In genomic region chr6:145450628-145451403, GRCm38 (mm10) we compare ENCODE assay signal across 10 mouse cellular contexts.
DNase-seq lines count a peak whose midpoint lies in the region; ATAC-seq and TF ChIP-seq lines count a peak whose summit lies in the region.
"Had no signal": no experiment of that assay in that cellular context is flagged by ENCODE, and none has a peak within 500 bp of the region (broad histone marks: within the 10 kb centered on the region; RNA-seq: fewer than 3 reads in every experiment).

No protein-coding gene starts in this region.

- H3K4me3 ChIP-seq in hindbrain, postnatal 0 days (ENCODE audit: low read length): no peak overlapping the region
- H3K4me3 ChIP-seq in hindbrain, embryonic 14.5 days (replicated peaks; ENCODE audit: low read length): no peak overlapping the region
- peak overlapping the region; percentile 30 for H3K4me3 ChIP-seq in heart, embryonic 13.5 days
- no peak overlapping the region for H3K4me3 ChIP-seq in limb, embryonic 15.5 days
- no peak overlapping the region for H3K4me3 ChIP-seq in forebrain, embryonic 13.5 days
- H3K4me3 ChIP-seq: erythroblast, embryonic 14.5 days had no signal

- peak; percentile 5; the same call in 1 of the 2 replicates for ATAC-seq in hindbrain, postnatal 0 days
- no peak for ATAC-seq in hindbrain, embryonic 14.5 days (ENCODE audit: low FRiP score)
- no peak for ATAC-seq in heart, embryonic 13.5 days (ENCODE audit: extremely low read depth, insufficient number of reproducible peaks, low FRiP score, low TSS enrichment)
- ATAC-seq in limb, embryonic 15.5 days (ENCODE audit: insufficient number of reproducible peaks, low FRiP score, low TSS enrichment, low read depth): no peak
- no peak for ATAC-seq in forebrain, embryonic 13.5 days

- no peak for TF ChIP-seq CTCF in hindbrain, postnatal 0 days (IDR thresholded peaks at IDR 0.05; ENCODE audit: low read depth)

- no peak overlapping the region for H3K4me2 ChIP-seq in hindbrain, postnatal 0 days (ENCODE audit: low read depth, low read length)
- H3K4me2 ChIP-seq in hindbrain, embryonic 14.5 days (replicated peaks): no peak overlapping the region
- H3K4me2 ChIP-seq in heart, embryonic 13.5 days: peak overlapping the region; percentile 46
- H3K4me2 ChIP-seq in limb, embryonic 15.5 days: no peak overlapping the region
- H3K4me2 ChIP-seq in forebrain, embryonic 13.5 days: no peak overlapping the region

- 71% methylated on average over 15 of the region's 15 CpGs for WGBS in hindbrain, postnatal 0 days
- WGBS in hindbrain, embryonic 14.5 days: 79% methylated on average over 15 of the region's 15 CpGs
- 45% methylated on average over 15 of the region's 15 CpGs for WGBS in heart, embryonic 13.5 days
- WGBS in limb, embryonic 15.5 days: 55% methylated on average over 15 of the region's 15 CpGs
- WGBS in forebrain, embryonic 13.5 days: 80% methylated on average over 15 of the region's 15 CpGs

- peak; percentile 32 for DNase-seq in hindbrain, postnatal 0 days (ENCODE audit: low spot score)
- DNase-seq in hindbrain, embryonic 14.5 days (ENCODE audit: low spot score): no peak
- peak; percentile 83 for DNase-seq in NIH3T3 (ENCODE audit: low read depth)
- DNase-seq in yolk sac, embryonic 10.5 days (ENCODE audit: low spot score): no peak
- DNase-seq in adrenal gland, postnatal 14 days: no peak
- DNase-seq: adrenal gland, postnatal 10 days had no signal

- H3K27me3 ChIP-seq in hindbrain, postnatal 0 days (ENCODE audit: insufficient read depth, low read length): no peaks in the 10 kb centered on the region
- peaks cover 3% of the 10 kb centered on the region; the same call in 1 of the 2 replicates for H3K27me3 ChIP-seq in hindbrain, embryonic 14.5 days (ENCODE audit: control insufficient read depth, insufficient read depth, low read length)
- 0 out of 2 replicates have a peak, but pooled peaks cover 4% of the 10 kb centered on the region for H3K27me3 ChIP-seq in heart, embryonic 13.5 days (replicated peaks)
- no peaks in the 10 kb centered on the region for H3K27me3 ChIP-seq in limb, embryonic 15.5 days
- H3K27me3 ChIP-seq in forebrain, embryonic 13.5 days: no peaks in the 10 kb centered on the region

- 0 out of 2 replicates have a peak, but pooled peaks cover 3% of the 10 kb centered on the region for H3K4me1 ChIP-seq in hindbrain, postnatal 0 days (ENCODE audit: insufficient read depth, low read length)
- no peaks in the 10 kb centered on the region for H3K4me1 ChIP-seq in hindbrain, embryonic 14.5 days (replicated peaks; ENCODE audit: control insufficient read depth, insufficient read depth, low read length)
- H3K4me1 ChIP-seq in heart, embryonic 13.5 days: peaks cover 50% of the 10 kb centered on the region
- peaks cover 32% of the 10 kb centered on the region for H3K4me1 ChIP-seq in limb, embryonic 15.5 days
- no peaks in the 10 kb centered on the region for H3K4me1 ChIP-seq in forebrain, embryonic 13.5 days

- H3K9ac ChIP-seq in hindbrain, postnatal 0 days (replicated peaks; ENCODE audit: low read length): no peak overlapping the region
- H3K9ac ChIP-seq in hindbrain, embryonic 14.5 days: no peak overlapping the region
- H3K9ac ChIP-seq in heart, embryonic 13.5 days: peak overlapping the region; percentile 54
- no peak overlapping the region for H3K9ac ChIP-seq in limb, embryonic 15.5 days
- no peak overlapping the region for H3K9ac ChIP-seq in forebrain, embryonic 13.5 days

- no peaks in the 10 kb centered on the region for H3K36me3 ChIP-seq in hindbrain, postnatal 0 days (ENCODE audit: insufficient read depth, low read length)
- no peaks in the 10 kb centered on the region for H3K36me3 ChIP-seq in hindbrain, embryonic 14.5 days (replicated peaks; ENCODE audit: control insufficient read depth, insufficient read depth)
- H3K36me3 ChIP-seq in heart, embryonic 13.5 days: no peaks in the 10 kb centered on the region
- H3K36me3 ChIP-seq in limb, embryonic 15.5 days: no peaks in the 10 kb centered on the region
- no peaks in the 10 kb centered on the region for H3K36me3 ChIP-seq in forebrain, embryonic 13.5 days (ENCODE audit: poor library complexity, severe bottlenecking)

- H3K9me3 ChIP-seq in hindbrain, postnatal 0 days (ENCODE audit: low read length): no peaks in the 10 kb centered on the region
- H3K9me3 ChIP-seq in hindbrain, embryonic 14.5 days (ENCODE audit: control insufficient read depth, low read length): no peaks in the 10 kb centered on the region
- H3K9me3 ChIP-seq in heart, embryonic 13.5 days: peaks cover 6% of the 10 kb centered on the region; the same call in 1 of the 2 replicates
- H3K9me3 ChIP-seq in limb, embryonic 15.5 days: no peaks in the 10 kb centered on the region
- no peaks in the 10 kb centered on the region for H3K9me3 ChIP-seq in forebrain, embryonic 13.5 days (replicated peaks)

- H3K27ac ChIP-seq in hindbrain, postnatal 0 days: no peak overlapping the region
- H3K27ac ChIP-seq in hindbrain, embryonic 14.5 days: no peak overlapping the region
- peak overlapping the region; percentile 74 for H3K27ac ChIP-seq in heart, embryonic 13.5 days (replicated peaks)
- H3K27ac ChIP-seq in limb, embryonic 15.5 days: peak overlapping the region; percentile 65
- no peak overlapping the region for H3K27ac ChIP-seq in forebrain, embryonic 13.5 days

Comparison
In these comparisons a context has a peak if more than half of its experiments do, and no peak if none do; other contexts are left out.
1. DNase-seq: peak in hindbrain, postnatal 0 days (single experiment) and NIH3T3 (single experiment); none in hindbrain, embryonic 14.5 days (single experiment), yolk sac, embryonic 10.5 days (single experiment) and adrenal gland, postnatal 14 days (single experiment).
2. H3K27ac ChIP-seq: peak in heart, embryonic 13.5 days (single experiment) and limb, embryonic 15.5 days (single experiment); none in hindbrain, postnatal 0 days (single experiment), hindbrain, embryonic 14.5 days (single experiment) and forebrain, embryonic 13.5 days (single experiment).